Mouse (Mus musculus): Measurements from ENCODE around the gene Tmem262. TPM values are rescaled to one million over a fixed set of nuclear protein-coding genes. Genes with fewer than 3 reads are reported as not detected.

Gene Tmem262
- total and polyA plus RNA-seq, 3 experiments, result 0.18 TPM; not detected in 2

GRCm38 (mm10) chr19:6067724-6068415 is 12.0 kb upstream of the Tmem262 start, which contains the start of gene Tm7sf2:
TSS of gene Tm7sf2 (minus strand) at chr19:6068373.
- Histone ChIP-seq H3K4me3 (ENCODE audit: control insufficient read depth in 1 of 2, insufficient read depth in 1 of 2, low read depth in 2 of 2, low read length in 2 of 2) (peak within 1 kb of the TSS; percentile 49 to 73), H3K79me2 (ENCODE audit: control insufficient read depth, insufficient read depth, low read length, poor library complexity) (no peaks in the 10 kb centered on the region), H3K27me3 (ENCODE audit: control insufficient read depth in 1 of 2, insufficient read depth in 2 of 2, low read length in 2 of 2) (no peaks in the 10 kb centered on the region), H3K36me3 (ENCODE audit: control insufficient read depth in 1 of 2, insufficient read depth in 2 of 2, low read length in 2 of 2) (no peaks in the 10 kb centered on the region), H3K27ac (ENCODE audit: control insufficient read depth, low read depth, low read length) (peak within 1 kb of the TSS; percentile 15), H3K9ac (ENCODE audit: control insufficient read depth, low read depth, low read length, poor library complexity, severe bottlenecking) (peak within 1 kb of the TSS; percentile 75), H3K9me3 (replicated peaks; ENCODE audit: insufficient read depth, low read length) (no peaks in the 10 kb centered on the region), H3K4me1 (ENCODE audit: control insufficient read depth in 1 of 2, insufficient read depth in 2 of 2, low read length in 2 of 2) (peaks cover 0 to 8% of the 10 kb centered on the region in 2 experiments; a peak in 3 of 4 replicates)
- TF ChIP-seq NELFE (IDR thresholded peaks at IDR 0.05; ENCODE audit: low read depth, low read length) (peak; percentile 58), POLR2AphosphoS5 (IDR thresholded peaks at IDR 0.05; ENCODE audit: borderline replicate concordance, low read depth, low read length) (no peak), KAT2A (conservative IDR thresholded peaks at IDR 0.05; ENCODE audit: low read depth, low read length) (no peak), E2F4 (IDR thresholded peaks at IDR 0.05; ENCODE audit: borderline replicate concordance, low read depth, low read length) (no peak), POLR2A (IDR thresholded peaks at IDR 0.05; ENCODE audit: control insufficient read depth in 1 of 2, insufficient read depth in 1 of 2, low read depth in 1 of 2, low read length in 2 of 2, poor library complexity in 1 of 2) (peak; percentile 42 to 80; a peak in 2 of 4 replicates), TBP (IDR thresholded peaks at IDR 0.05; ENCODE audit: low read depth, low read length) (peak; percentile 73), BHLHE40 (IDR thresholded peaks at IDR 0.05; ENCODE audit: borderline replicate concordance, low read depth, low read length) (no peak), ZC3H11A (IDR thresholded peaks at IDR 0.05; ENCODE audit: low read depth, low read length) (no peak), POLR2AphosphoS2 (IDR thresholded peaks at IDR 0.05; ENCODE audit: low read length) (peak; percentile 70), SIN3A (IDR thresholded peaks at IDR 0.05; ENCODE audit: low read length) (0 out of 2 replicates have a peak, but pooled peaks have one; percentile 34), JUND (IDR thresholded peaks at IDR 0.05; ENCODE audit: low read depth, low read length) (no peak), ELF1 (IDR thresholded peaks at IDR 0.05; ENCODE audit: low read depth, low read length) (no peak), MXI1 (IDR thresholded peaks at IDR 0.05; ENCODE audit: low read depth, low read length) (peak; percentile 60), MYB (IDR thresholded peaks at IDR 0.05; ENCODE audit: low read depth, low read length) (no peak), HCFC1 (IDR thresholded peaks at IDR 0.05; ENCODE audit: low read depth, low read length) (0 out of 2 replicates have a peak, but pooled peaks have one; percentile 33)
- DNase-seq (ENCODE audit: low read depth, low spot score), result peak; percentile 95

- Histone ChIP-seq H3K9me3 (replicated peaks; ENCODE audit: insufficient read depth, low read length) (no peaks in the 10 kb centered on the region), H3K4me1 (ENCODE audit: control insufficient read depth in 1 of 2, insufficient read depth in 2 of 2, low read length in 2 of 2) (peaks cover 0 to 8% of the 10 kb centered on the region in 2 experiments; a peak in 3 of 4 replicates), H3K36me3 (ENCODE audit: control insufficient read depth in 1 of 2, insufficient read depth in 2 of 2, low read length in 2 of 2) (no peaks in the 10 kb centered on the region), H3K27ac (ENCODE audit: control insufficient read depth, low read depth, low read length) (no peak overlapping the region), H3K9ac (ENCODE audit: control insufficient read depth, low read depth, low read length, poor library complexity, severe bottlenecking) (no peak overlapping the region), H3K79me2 (ENCODE audit: control insufficient read depth, insufficient read depth, low read length, poor library complexity) (no peaks in the 10 kb centered on the region), H3K27me3 (ENCODE audit: control insufficient read depth in 1 of 2, insufficient read depth in 2 of 2, low read length in 2 of 2) (no peaks in the 10 kb centered on the region), H3K4me3 (ENCODE audit: control insufficient read depth in 1 of 2, insufficient read depth in 1 of 2, low read depth in 2 of 2, low read length in 2 of 2) (no peak overlapping the region)
- TF ChIP-seq CHD1 (IDR thresholded peaks at IDR 0.05; ENCODE audit: low read depth, low read length) (no peak), ELF1 (IDR thresholded peaks at IDR 0.05; ENCODE audit: low read depth, low read length) (no peak), TAL1 (IDR thresholded peaks at IDR 0.05; ENCODE audit: low read length) (no peak), MAFK (IDR thresholded peaks at IDR 0.05; ENCODE audit: borderline replicate concordance, low read depth, low read length) (no peak), RAD21 (IDR thresholded peaks at IDR 0.05; ENCODE audit: low read depth, low read length) (no peak), ZNF384 (IDR thresholded peaks at IDR 0.05; ENCODE audit: low read depth, low read length) (no peak)
- DNase-seq (ENCODE audit: low read depth, low spot score), result peak; percentile 37
Measured at GRCm38 (mm10) chr19:6068951-6069350, 10.9 kb upstream of the Tmem262 start.

Measured in MEL (cell line).